Mouse (Mus musculus): ENCODE data around the gene Egln2.

Gene Egln2

DNA sequence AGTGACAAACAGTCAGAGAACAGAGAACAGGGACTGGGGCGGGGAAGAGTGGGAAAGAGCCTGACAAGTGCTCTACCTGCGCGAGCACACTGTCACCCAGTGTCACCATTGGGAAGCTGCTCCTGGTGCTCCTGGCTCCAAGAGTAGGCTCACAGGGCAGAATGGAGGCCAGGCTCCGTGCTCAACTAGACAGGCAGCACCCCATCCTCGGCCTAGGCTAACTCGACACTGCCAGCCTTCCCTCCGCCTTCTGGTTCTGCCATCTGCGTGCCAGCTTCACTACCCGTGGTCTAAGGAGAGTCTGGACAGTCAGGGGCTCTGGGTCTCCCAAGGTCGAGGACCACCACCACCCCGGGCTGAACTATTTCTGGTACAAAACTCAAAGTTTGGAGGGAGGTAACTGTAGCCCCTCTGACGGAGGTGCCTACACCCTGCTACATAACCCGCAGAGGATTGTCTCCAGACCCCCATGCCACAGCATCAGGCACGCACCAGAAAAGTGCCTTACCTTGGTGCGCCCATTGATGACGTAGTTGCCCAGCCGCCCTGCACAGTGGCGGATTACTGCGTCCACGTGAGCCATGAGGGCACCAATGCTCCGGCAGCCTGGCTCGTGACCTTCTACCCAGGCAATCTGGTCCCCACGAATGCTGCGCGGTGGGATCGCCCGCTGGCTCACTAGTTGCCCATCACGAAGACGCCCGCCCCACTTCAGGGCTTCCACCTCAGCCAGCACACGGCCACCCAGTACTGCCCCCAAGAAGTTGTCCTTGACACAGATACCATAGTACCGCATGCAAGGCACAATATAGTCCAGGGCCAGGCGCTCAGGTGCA is 2.3 kb downstream of the Egln2 start:
- POLR2A ChIA-PET: interaction anchor here in 2 of 4 experiments (0.8 to 7.2 kb wide), 15 partner anchors 9 to 94 kb away, joined by 3 to 107 read pairs (median 8); partner anchors contain the start of genes BC024978 (in 2 of the 2), Coq8b (in 2 of the 2), Gm21983 (in 2 of the 2) and Mia (in 2 of the 2)
- CTCF ChIA-PET: interaction anchor here in 1 of 4 experiments (0.6 kb wide), 1 partner anchor 40 kb away, joined by 3 read pairs; no protein-coding TSS in a partner anchor

DNA sequence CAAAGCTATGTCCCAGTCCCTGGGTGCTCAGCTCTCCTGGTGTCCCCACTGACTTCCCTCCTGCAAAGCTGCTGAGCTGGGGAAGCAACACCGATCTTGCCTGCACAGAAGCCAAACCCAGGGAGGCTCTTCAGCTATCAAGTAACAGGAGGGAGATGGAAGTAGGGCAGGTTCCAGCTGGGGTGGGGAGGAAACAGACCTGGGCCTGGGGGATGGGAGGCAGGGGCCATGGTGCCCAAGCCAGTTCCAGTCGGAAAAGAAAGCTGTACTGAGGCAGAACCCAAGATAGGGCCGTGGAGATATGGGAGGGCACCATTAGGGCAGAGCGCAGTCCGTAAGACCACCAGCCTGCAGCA is 3.2 kb downstream of the Egln2 start:
- CTCF ChIA-PET: interaction anchor here in 1 of 4 experiments (1.1 to 1.4 kb wide), 2 partner anchors 122 to 139 kb away, joined by 3 read pairs; no protein-coding TSS in a partner anchor
- POLR2A ChIA-PET: interaction anchor here in 2 of 4 experiments (0.7 to 7.2 kb wide), 16 partner anchors 8 to 328 kb away, joined by 3 to 107 read pairs (median 8); partner anchors contain the start of genes BC024978 (in 2 of the 2), Gm21983 (in 2 of the 2), Mia (in 2 of the 2) and Rab4b (in 2 of the 2)

DNA sequence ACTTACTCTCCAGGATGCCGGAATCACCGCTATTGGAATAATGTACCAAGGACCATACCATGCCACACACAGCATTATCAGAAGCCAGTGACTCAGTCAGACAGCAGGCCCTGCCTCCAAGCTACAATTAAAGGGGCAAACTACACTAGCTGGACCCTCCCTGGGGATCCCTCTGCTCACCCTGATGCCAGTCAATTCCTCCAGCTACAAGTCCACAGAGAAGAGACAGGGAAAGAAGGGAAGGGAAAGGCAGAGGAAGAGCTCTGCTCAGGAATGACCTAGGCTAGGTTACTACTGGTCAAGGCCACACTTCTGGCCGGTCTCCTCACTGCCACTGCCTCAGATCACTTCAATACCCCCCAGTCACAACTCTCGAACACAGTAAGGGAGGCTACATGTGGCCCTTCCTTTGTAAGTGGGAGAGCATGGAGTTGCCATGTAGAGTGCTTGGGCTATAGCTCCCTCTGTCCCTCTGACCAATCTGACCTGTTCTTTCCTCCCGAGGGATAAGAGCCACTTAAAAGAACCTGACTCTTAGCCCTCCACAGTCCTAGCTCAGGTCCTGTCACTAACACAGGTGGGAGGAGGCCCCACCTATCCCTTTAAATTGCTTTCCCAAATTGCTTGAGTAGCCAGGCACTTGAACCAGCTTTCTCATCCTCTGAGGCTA is 3.7 kb downstream of the Egln2 start:
- ChIA-PET CTCF (interaction anchor here in 1 of 4 experiments (1.1 to 1.4 kb wide), 2 partner anchors 123 to 139 kb away, joined by 3 read pairs; no protein-coding TSS in a partner anchor), POLR2A (interaction anchor here in 3 of 4 experiments (0.6 to 7.2 kb wide), 18 partner anchors 7 to 328 kb away, joined by 3 to 107 read pairs (median 8); partner anchors contain the start of genes BC024978 (in 2 of the 3), Gm21983 (in 2 of the 3), Mia (in 2 of the 3) and Rab4b (in 2 of the 3))

DNA sequence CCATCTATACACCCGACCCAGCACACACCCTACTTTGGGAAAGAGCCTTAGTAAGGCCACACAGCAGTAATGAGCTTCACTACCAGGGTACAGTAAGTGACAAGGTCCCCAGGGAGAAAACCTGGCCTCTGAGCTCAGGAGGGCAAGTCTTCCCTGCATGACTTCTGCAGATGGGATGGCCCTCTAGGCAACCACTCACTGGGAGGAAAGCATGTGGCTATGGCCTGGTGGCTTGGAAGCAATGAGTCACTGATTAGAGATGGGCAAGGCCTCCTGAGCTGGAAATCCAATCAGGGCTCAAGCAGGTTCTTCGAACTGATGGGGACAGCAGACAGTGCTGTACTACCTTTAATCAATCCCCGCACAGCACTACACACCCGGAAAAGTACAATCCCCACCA is 4.9 kb downstream of the Egln2 start:
- POLR2A ChIA-PET: interaction anchor here in 3 of 4 experiments (0.5 to 7.2 kb wide), 16 partner anchors 12 to 527 kb away, joined by 3 to 107 read pairs (median 18); partner anchors contain the start of genes BC024978 (in 2 of the 3), Gm21983 (in 2 of the 3), Mia (in 2 of the 3) and Rab4b (in 2 of the 3)

DNA sequence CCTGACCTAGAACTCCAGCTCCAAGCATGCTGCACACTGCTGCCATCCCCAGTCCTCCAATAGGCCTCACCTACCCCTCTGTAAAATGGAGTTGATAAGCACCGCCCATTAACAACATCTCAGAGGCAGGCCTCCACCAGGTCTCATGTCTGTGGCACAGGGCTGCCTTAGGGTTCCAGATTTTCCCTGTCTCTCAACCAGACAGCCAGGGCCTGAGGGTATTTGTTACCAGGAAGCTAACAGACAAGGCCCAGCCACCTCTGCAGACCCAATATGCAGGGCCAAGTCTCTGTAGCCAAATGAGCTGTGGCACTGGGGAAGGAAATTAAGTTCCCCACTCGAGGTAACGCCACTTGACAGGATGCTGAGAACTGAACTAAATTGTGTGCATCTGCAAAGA is 5.7 kb downstream of the Egln2 start:
- CTCF ChIA-PET: interaction anchor here in 2 of 4 experiments (0.7 to 2.7 kb wide), 12 partner anchors 18 to 279 kb away, joined by 3 to 54 read pairs (median 5); partner anchors contain the start of genes Gm21983 (in 1 of the 2), Itpkc (in 1 of the 2) and Rab4b (in 1 of the 2)

More for the DNA sequence above, 4.9 kb downstream of the Egln2 start:
- CTCF ChIA-PET: interaction anchor here in 2 of 4 experiments (0.7 to 0.9 kb wide), 2 partner anchors 72 to 169 kb away, joined by 3 read pairs; no protein-coding TSS in a partner anchor

DNA sequence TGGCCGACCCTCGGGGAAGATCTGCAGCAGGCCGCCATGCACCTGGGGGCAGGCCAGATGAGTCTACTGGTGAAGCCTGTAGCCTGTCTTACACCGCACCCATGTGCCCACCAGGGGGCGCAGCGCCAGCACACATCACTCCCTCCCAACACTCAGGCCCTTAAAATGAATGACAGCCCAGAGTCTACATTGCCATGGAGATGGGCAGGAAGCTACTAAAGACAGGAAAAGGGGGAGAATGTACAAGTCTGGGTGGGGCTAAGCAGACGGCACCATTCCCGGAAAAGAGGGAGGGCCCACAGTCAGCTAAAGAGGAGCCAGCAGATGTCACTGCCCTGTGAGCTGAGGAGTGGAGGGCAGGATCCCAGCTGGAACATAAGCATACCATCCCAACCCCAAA is 6.7 kb downstream of the Egln2 start:
- ChIA-PET POLR2A (interaction anchor here (0.6 to 7.2 kb wide), 51 partner anchors 9 to 1605 kb away, joined by 3 to 107 read pairs (median 5); partner anchors contain the start of genes BC024978 (in 4 of the 4), Snrpa (in 4 of the 4), Rab4b (in 3 of the 4) and Coq8b (in 2 of the 4)), CTCF (interaction anchor here (0.5 to 3.9 kb wide), 53 partner anchors 14 to 331 kb away, joined by 3 to 54 read pairs (median 4); partner anchors contain the start of genes Coq8b (in 3 of the 4), Rab4b (in 3 of the 4), BC024978 (in 2 of the 4) and Snrpa (in 2 of the 4))

More for the DNA sequence above, 5.7 kb downstream of the Egln2 start:
- POLR2A ChIA-PET: interaction anchor here in 3 of 4 experiments (0.8 to 7.2 kb wide), 28 partner anchors 12 to 528 kb away, joined by 3 to 107 read pairs (median 8); partner anchors contain the start of genes Rab4b (in 3 of the 3), BC024978 (in 2 of the 3), Coq8b (in 2 of the 3) and Gm21983 (in 2 of the 3)

DNA sequence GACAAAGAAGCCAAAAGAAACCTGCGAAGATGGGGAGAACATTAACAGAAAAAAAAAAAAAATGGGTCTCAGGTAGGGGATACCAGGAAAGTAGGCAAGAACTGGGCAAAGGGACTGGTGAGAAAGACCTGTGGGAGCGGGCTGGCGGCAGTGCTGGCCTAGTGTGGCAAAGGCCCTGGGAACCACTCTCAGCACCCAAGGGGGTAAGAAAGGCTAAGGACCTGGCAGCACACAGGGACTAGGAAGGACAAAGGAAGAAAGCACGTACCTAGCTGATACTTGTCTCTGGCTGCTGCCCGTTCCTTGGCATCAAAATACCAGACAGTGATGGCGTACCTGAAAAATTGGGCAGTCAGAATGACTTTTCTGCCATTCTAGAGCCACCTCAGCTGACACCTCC is 7.3 kb downstream of the Egln2 start:
- POLR2A ChIA-PET: interaction anchor here (1.0 to 7.2 kb wide), 35 partner anchors 10 to 327 kb away, joined by 3 to 107 read pairs (median 8); partner anchors contain the start of genes BC024978 (in 4 of the 4), Snrpa (in 4 of the 4), Rab4b (in 3 of the 4) and Coq8b (in 2 of the 4)

DNA sequence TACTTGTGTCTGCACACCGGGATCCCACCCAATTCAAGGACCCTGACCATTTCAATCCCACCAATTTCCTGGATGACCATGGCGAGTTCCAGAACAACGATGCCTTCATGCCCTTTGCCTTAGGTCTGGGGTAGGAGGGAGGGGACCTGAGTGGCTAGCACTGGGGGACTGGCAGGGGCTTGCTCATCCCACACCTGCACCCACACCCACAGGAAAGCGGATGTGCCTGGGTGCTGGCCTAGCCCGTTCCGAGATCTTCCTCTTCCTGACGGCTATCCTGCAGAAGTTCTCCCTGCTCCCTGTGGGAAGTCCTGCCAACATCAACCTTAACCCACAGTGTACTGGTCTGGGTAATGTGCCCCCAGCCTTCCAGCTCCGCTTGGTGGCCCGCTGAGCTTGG is 8.4 kb downstream of the Egln2 start:
- POLR2A ChIA-PET: interaction anchor here in 2 of 4 experiments (1.0 to 7.2 kb wide), 6 partner anchors 16 to 79 kb away, joined by 3 to 107 read pairs (median 16); partner anchors contain the start of genes BC024978 (in 1 of the 2), Gm21983 (in 1 of the 2), Mia (in 1 of the 2) and Rab4b (in 1 of the 2)
- CTCF ChIA-PET: interaction anchor here in 1 of 4 experiments (2.6 to 3.9 kb wide), 2 partner anchors 21 to 31 kb away, joined by 34 to 54 read pairs; partner anchors contain the start of genes Gm21983 and Rab4b

More for the DNA sequence above, 7.3 kb downstream of the Egln2 start:
- CTCF ChIA-PET: interaction anchor here (0.5 to 3.9 kb wide), 31 partner anchors 20 to 249 kb away, joined by 3 to 54 read pairs (median 5); partner anchors contain the start of genes Rab4b (in 2 of the 4), BC024978 (in 1 of the 4), Coq8b (in 1 of the 4) and Gm21983 (in 1 of the 4)

DNA sequence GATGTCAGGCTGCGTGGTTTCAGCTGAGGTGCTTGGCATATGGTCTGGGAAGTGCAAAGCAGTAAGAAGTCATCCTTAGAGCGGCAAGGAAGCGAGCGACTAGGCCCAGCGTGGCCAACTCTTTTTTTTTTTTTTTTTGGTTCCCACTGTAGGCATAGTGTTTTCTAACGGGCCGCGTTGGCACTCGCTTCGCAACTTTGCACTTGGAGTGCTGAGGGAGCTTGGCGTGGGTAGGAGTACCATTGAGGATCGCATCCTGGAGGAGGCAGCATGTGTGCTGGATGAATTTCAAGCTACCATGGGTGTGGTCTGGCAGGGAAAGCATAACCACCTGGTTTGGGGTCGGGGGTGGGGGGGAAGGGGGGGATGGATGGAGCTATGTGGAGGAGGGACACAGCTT is 10.6 kb downstream of the Egln2 start:
- POLR2A ChIA-PET: interaction anchor here (0.6 to 4.4 kb wide), 32 partner anchors 7 to 211 kb away, joined by 3 to 26 read pairs (median 6); partner anchors contain the start of genes BC024978 (in 3 of the 4), Egln2 (in 3 of the 4), Rab4b (in 3 of the 4) and Snrpa (in 3 of the 4)
- CTCF ChIA-PET: interaction anchor here (0.6 to 2.8 kb wide), 10 partner anchors 23 to 1400 kb away, joined by 3 to 11 read pairs (median 8); partner anchors contain the start of gene Rab4b (in 1 of the 4)

DNA sequence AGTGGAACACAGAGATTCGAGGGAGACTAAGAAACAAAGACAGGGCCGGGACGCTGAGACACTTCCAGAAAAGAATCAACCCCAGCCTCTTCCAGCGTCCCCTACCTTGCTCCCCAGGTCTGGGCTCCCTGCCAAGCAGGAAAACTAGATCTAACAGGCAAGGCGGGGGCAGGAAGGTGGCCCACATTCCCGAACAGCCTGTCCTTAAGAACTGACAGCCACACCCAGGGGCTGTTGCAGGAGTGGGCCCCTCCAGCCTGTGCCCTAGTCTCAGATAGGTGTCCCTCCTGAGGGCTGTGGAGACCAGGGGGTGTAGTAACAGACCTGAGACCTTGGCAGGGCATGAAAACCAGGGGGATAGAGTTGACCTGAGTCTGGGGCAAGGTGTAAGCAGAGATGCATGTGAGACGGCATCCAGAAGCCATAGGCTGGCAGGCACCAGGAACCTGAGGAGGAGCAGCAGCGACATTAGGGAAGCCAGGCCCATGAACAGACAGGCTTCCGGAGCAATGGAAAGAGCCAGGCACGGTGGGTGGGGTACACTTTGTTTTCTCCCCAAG is 13.3 kb downstream of the Egln2 start, which contains the start of gene Cyp2t4:
TSS of gene Cyp2t4 (plus strand) at position 510 of the 560 bp plus-strand sequence.
- POLR2A ChIA-PET: interaction anchor here in 1 of 4 experiments (0.6 to 0.7 kb wide), 2 partner anchors 9 to 580 kb away, joined by 3 to 4 read pairs; no protein-coding TSS in a partner anchor
- CTCF ChIA-PET: no interaction called here

DNA sequence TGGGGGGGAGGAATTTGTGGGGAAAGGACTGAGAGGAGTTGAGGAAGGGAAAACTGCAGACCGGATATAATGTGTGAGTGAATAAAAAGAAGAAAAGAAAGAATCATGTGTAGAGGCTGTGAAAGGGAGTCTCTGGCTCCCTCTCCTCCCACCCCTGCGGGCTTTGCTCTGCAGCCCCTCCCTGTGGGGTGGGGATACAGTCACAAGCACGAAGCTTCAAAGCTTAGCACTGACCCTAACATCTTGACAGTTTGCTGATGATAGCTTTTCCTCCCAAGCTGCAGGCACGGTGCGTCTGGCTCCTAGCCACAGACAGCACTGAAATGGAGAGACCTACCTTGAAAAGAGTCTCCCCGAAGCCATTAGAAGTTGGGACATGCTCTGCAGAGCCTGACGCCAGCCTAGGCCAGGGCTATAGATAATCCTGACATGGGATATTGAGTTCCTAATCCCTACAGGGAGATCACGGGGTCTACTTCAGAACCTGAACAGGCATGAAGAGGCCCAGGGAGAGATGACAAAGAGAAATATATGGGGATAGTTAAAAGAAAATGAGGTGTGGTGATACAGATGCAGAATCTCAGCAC is 30.1 kb downstream of the Egln2 start:
- CTCF ChIA-PET: interaction anchor here in 2 of 4 experiments (0.6 to 4.4 kb wide), 3 partner anchors 149 to 353 kb away, joined by 3 to 31 read pairs (median 4); no protein-coding TSS in a partner anchor
- POLR2A ChIA-PET: interaction anchor here in 1 of 4 experiments (0.6 kb wide), 1 partner anchor 122 kb away, joined by 3 read pairs; no protein-coding TSS in a partner anchor

DNA sequence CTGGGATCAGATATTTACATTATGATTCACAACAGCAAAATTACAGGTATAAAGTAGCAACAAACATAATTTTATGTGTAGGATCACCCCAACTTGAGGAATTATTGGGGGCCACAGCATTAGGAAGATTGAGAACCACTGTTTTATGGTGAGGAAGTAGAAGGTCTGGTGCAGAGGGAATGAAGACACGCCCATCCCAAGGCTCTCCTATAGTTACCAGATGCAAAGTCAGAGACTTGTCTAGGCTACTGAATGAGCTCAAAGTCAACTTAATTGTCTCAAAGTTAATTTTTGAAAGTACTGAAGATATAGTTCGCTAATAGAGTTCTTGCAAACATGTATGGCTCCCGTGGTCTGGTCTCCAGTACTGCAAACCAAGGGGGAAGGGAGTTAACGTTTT is 32.8 kb downstream of the Egln2 start:
- POLR2A ChIA-PET: interaction anchor here in 3 of 4 experiments (0.6 to 1.8 kb wide), 6 partner anchors 26 to 864 kb away, joined by 3 to 9 read pairs (median 4); partner anchors contain the start of genes BC024978 (in 1 of the 3), Rab4b (in 1 of the 3) and Snrpa (in 1 of the 3)
- CTCF ChIA-PET: interaction anchor here in 3 of 4 experiments (0.6 to 4.4 kb wide), 9 partner anchors 16 to 152 kb away, joined by 3 to 31 read pairs (median 4); partner anchors contain the start of genes Egln2 (in 1 of the 3) and Rab4b (in 1 of the 3)

DNA sequence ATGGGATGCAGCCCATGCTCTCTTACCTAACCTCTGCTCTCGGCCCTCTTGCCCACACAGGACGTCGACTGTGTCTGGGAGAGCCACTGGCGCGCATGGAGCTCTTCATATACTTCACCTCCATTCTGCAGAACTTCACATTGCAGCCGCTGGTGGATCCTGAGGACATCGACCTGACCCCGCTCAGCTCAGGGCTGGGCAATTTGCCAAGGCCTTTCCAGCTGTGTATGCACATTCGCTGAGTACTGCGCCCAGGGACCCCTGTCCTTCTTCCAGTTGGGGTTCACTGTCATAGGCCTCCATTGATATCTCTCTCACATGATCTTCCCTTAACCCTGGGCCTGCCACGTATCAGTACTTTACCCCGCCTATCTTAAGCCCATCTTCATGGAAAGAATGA is 33.4 kb downstream of the Egln2 start:
- POLR2A ChIA-PET: interaction anchor here in 3 of 4 experiments (1.0 to 1.8 kb wide), 7 partner anchors 27 to 152 kb away, joined by 3 to 9 read pairs (median 4); partner anchors contain the start of genes BC024978 (in 1 of the 3), Numbl (in 1 of the 3), Rab4b (in 1 of the 3) and Snrpa (in 1 of the 3)
- CTCF ChIA-PET: interaction anchor here (0.6 to 4.4 kb wide), 20 partner anchors 18 to 803 kb away, joined by 3 to 31 read pairs (median 4); partner anchors contain the start of genes Coq8b (in 1 of the 4) and Rab4b (in 1 of the 4)

DNA sequence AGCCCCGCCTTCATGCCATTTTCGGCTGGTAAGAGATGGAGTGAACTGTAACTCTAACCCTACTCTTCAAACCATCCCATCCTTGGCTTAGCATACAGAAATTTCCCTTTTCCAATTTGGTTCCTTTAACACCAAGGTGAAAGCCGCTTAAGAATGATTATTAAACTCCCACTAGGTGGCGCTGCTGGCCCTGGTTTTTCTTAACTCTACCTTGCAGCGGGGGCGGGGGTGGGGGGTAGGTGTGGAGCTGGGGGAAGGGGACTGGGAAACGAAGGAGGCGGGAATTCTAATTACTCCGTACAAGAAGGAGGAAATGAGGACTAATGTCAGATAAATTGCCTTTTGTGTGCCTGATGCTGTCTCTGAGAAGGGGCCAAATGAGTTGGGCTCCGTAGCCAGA is 34.0 kb downstream of the Egln2 start:
- CTCF ChIA-PET: interaction anchor here (0.5 to 4.4 kb wide), 21 partner anchors 18 to 803 kb away, joined by 3 to 31 read pairs (median 4); partner anchors contain the start of genes Coq8b (in 1 of the 4) and Rab4b (in 1 of the 4)
- POLR2A ChIA-PET: interaction anchor here in 3 of 4 experiments (0.6 to 1.8 kb wide), 9 partner anchors 27 to 153 kb away, joined by 3 to 9 read pairs (median 3); partner anchors contain the start of genes BC024978 (in 1 of the 3), Numbl (in 1 of the 3), Rab4b (in 1 of the 3) and Snrpa (in 1 of the 3)

DNA sequence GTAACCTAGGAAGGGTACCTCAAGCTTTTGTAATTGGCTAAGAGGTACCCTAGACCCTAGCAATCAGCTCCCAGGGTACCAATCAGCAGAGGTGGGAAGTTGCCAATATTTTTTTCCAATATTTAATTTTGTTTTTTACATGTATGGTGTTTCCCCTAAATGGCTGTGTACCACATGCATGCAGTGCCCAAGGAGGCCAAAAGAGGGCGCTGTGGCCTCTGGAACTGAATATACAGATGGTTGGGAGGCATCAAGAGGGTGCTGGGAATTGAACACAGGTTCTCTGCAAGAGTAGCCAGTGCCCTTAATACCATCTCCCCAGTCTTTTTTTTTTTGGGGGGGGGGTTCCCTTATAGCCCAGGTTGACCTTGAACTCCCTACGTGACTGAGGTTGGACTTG is 35.2 kb downstream of the Egln2 start:
- ChIA-PET POLR2A (interaction anchor here in 3 of 4 experiments (0.5 to 1.9 kb wide), 4 partner anchors 24 to 154 kb away, joined by 3 to 5 read pairs (median 3); no protein-coding TSS in a partner anchor), CTCF (interaction anchor here (0.6 to 2.1 kb wide), 6 partner anchors 24 to 1260 kb away, joined by 3 to 12 read pairs (median 4); no protein-coding TSS in a partner anchor)
